Mouse (Mus musculus): ENCODE measurements around the gene Kat2a. TPM values are rescaled to one million over a fixed set of nuclear protein-coding genes. Genes with fewer than 3 reads are reported as not detected.

Gene Kat2a
- polyA plus RNA-seq, 1 experiment from 2014 or later = 66.3 TPM

GRCm38 (mm10) chr11:100719312-100719711 is 7.0 kb upstream of the Kat2a start:
- H3K27me3 ChIP-seq (replicated peaks; ENCODE audit: control insufficient read depth, insufficient read depth, low read length) = no peaks in the 10 kb centered on the region
- peaks cover 33% of the 10 kb centered on the region for H3K36me3 ChIP-seq (ENCODE audit: control insufficient read depth, insufficient read depth, low read length)
- DNase-seq (ENCODE audit: low spot score) (no peak), ATAC-seq (replicated peaks; ENCODE audit: low FRiP score) (no peak)
- H3K9me3 ChIP-seq (ENCODE audit: control insufficient read depth, low read length) = no peaks in the 10 kb centered on the region
- 76% methylated on average over 3 of the region's 3 CpGs for WGBS
- H3K4me2 ChIP-seq = no peak overlapping the region
- H3K9ac ChIP-seq (ENCODE audit: low read depth, low read length) = no peak overlapping the region
- H3K4me3 ChIP-seq (ENCODE audit: low read depth, low read length) = no peak overlapping the region
- H3K27ac ChIP-seq (ENCODE audit: low read depth, low read length) = no peak overlapping the region; the same call in 1 of the 2 replicates
- H3K4me1 ChIP-seq (replicated peaks; ENCODE audit: control insufficient read depth, insufficient read depth, low read length) = peaks cover 47% of the 10 kb centered on the region

- Histone ChIP-seq H3K9ac (ENCODE audit: low read depth, low read length) (no peak overlapping the region), H3K4me3 (ENCODE audit: low read depth, low read length) (no peak overlapping the region), H3K4me2 (no peak overlapping the region), H3K4me1 (replicated peaks; ENCODE audit: control insufficient read depth, insufficient read depth, low read length) (peaks cover 49% of the 10 kb centered on the region), H3K27me3 (replicated peaks; ENCODE audit: control insufficient read depth, insufficient read depth, low read length) (no peaks in the 10 kb centered on the region), H3K36me3 (ENCODE audit: control insufficient read depth, insufficient read depth, low read length) (peaks cover 33% of the 10 kb centered on the region), H3K9me3 (ENCODE audit: control insufficient read depth, low read length) (no peaks in the 10 kb centered on the region), H3K27ac (ENCODE audit: low read depth, low read length) (no peak overlapping the region)
- 85% methylated on average over 4 of the region's 4 CpGs for WGBS
- ATAC-seq (replicated peaks; ENCODE audit: low FRiP score) (no peak), DNase-seq (ENCODE audit: low spot score) (no peak)
Measured at GRCm38 (mm10) chr11:100718866-100719265, 6.6 kb upstream of the Kat2a start.

GRCm38 (mm10) chr11:100718462-100718861 is 6.2 kb upstream of the Kat2a start:
- H3K4me3 ChIP-seq (ENCODE audit: low read depth, low read length) = no peak overlapping the region
- H3K9ac ChIP-seq (ENCODE audit: low read depth, low read length) = no peak overlapping the region
- no peaks in the 10 kb centered on the region for H3K9me3 ChIP-seq (ENCODE audit: control insufficient read depth, low read length)
- 88% methylated on average over 7 of the region's 7 CpGs for WGBS
- H3K4me1 ChIP-seq (replicated peaks; ENCODE audit: control insufficient read depth, insufficient read depth, low read length) = peaks cover 51% of the 10 kb centered on the region
- no peak for DNase-seq (ENCODE audit: low spot score)
- no peak for ATAC-seq (replicated peaks; ENCODE audit: low FRiP score)
- H3K4me2 ChIP-seq = no peak overlapping the region
- H3K27ac ChIP-seq (ENCODE audit: low read depth, low read length) = no peak overlapping the region
- H3K36me3 ChIP-seq (ENCODE audit: control insufficient read depth, insufficient read depth, low read length) = peaks cover 33% of the 10 kb centered on the region
- no peaks in the 10 kb centered on the region for H3K27me3 ChIP-seq (replicated peaks; ENCODE audit: control insufficient read depth, insufficient read depth, low read length)

DNA sequence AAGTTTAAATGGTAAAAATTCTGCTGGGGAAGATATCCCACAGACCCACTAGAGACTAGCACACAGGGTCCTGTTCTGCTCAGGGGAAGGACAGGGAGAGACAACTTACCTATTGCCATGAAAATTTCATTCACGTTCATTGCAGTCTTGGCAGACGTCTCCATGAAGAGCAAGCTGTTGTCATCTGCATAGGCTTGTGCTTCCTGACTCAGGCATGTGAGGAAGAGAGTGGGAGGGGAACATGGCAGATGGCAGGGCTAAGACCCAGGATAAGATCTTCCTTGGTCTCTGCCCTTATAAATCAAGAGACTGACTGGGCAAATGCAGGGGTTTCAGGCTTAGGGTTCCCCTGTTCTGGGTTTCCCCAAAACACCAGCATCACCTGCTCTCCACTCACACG is 4.4 kb upstream of the Kat2a start:
- H3K4me2 ChIP-seq = no peak overlapping the region
- H3K9me3 ChIP-seq (ENCODE audit: control insufficient read depth, low read length) = no peaks in the 10 kb centered on the region
- no peak overlapping the region for H3K9ac ChIP-seq (ENCODE audit: low read depth, low read length)
- no peak overlapping the region for H3K4me3 ChIP-seq (ENCODE audit: low read depth, low read length)
- no peaks in the 10 kb centered on the region for H3K27me3 ChIP-seq (replicated peaks; ENCODE audit: control insufficient read depth, insufficient read depth, low read length)
- H3K4me1 ChIP-seq (replicated peaks; ENCODE audit: control insufficient read depth, insufficient read depth, low read length) = peaks cover 44% of the 10 kb centered on the region
- no peak overlapping the region for H3K27ac ChIP-seq (ENCODE audit: low read depth, low read length)
- 86% methylated on average over 3 of the region's 3 CpGs for WGBS
- no peak for ATAC-seq (replicated peaks; ENCODE audit: low FRiP score)
- H3K36me3 ChIP-seq (ENCODE audit: control insufficient read depth, insufficient read depth, low read length) = peaks cover 33% of the 10 kb centered on the region
- no peak for DNase-seq (ENCODE audit: low spot score)

GRCm38 (mm10) chr11:100714948-100715347 is 2.7 kb upstream of the Kat2a start:
- Histone ChIP-seq H3K9ac (ENCODE audit: low read depth, low read length) (no peak overlapping the region), H3K4me2 (no peak overlapping the region), H3K4me1 (replicated peaks; ENCODE audit: control insufficient read depth, insufficient read depth, low read length) (peaks cover 36% of the 10 kb centered on the region), H3K36me3 (ENCODE audit: control insufficient read depth, insufficient read depth, low read length) (peaks cover 39% of the 10 kb centered on the region), H3K4me3 (ENCODE audit: low read depth, low read length) (no peak overlapping the region), H3K27ac (ENCODE audit: low read depth, low read length) (0 out of 2 replicates have a peak overlapping the region, but pooled peaks have one; percentile 88), H3K9me3 (ENCODE audit: control insufficient read depth, low read length) (no peaks in the 10 kb centered on the region), H3K27me3 (replicated peaks; ENCODE audit: control insufficient read depth, insufficient read depth, low read length) (no peaks in the 10 kb centered on the region)
- no peak for DNase-seq (ENCODE audit: low spot score)
- no peak for ATAC-seq (replicated peaks; ENCODE audit: low FRiP score)
- WGBS = 90% methylated on average over 6 of the region's 6 CpGs

DNA sequence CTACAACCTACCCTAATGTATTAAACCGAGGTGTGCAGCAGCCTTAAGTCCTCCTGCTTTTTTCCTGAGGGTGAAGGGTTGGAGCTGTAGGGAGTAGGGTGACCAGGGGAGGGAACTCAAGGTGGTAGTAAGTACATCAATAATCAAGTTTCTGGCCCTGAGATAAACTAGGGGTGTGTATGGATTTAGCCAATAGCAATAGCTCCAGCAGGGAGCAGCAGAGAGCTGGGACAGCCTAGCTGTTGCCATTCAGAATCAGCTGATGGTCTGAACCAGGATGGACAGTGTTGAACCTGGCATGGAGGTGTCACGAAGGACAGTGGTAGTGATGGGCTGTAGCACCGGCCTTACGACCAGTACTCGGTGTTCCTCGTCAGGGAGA is 2.3 kb upstream of the Kat2a start:
- DNase-seq (ENCODE audit: low spot score) (peak; percentile 70), ATAC-seq (replicated peaks; ENCODE audit: low FRiP score) (peak; percentile 38)
- peak overlapping the region; percentile 95 for H3K4me2 ChIP-seq
- peak overlapping the region; percentile 68 for H3K9ac ChIP-seq (ENCODE audit: low read depth, low read length)
- WGBS = 42% methylated on average over 6 of the region's 6 CpGs
- no peaks in the 10 kb centered on the region for H3K27me3 ChIP-seq (replicated peaks; ENCODE audit: control insufficient read depth, insufficient read depth, low read length)
- peak overlapping the region; percentile 88 for H3K27ac ChIP-seq (ENCODE audit: low read depth, low read length)
- peaks cover 34% of the 10 kb centered on the region for H3K4me1 ChIP-seq (replicated peaks; ENCODE audit: control insufficient read depth, insufficient read depth, low read length)
- peak overlapping the region; percentile 48 for H3K4me3 ChIP-seq (ENCODE audit: low read depth, low read length)
- peaks cover 34% of the 10 kb centered on the region for H3K36me3 ChIP-seq (ENCODE audit: control insufficient read depth, insufficient read depth, low read length)
- H3K9me3 ChIP-seq (ENCODE audit: control insufficient read depth, low read length) = no peaks in the 10 kb centered on the region

GRCm38 (mm10) chr11:100713735-100714533 is 1.7 kb upstream of the Kat2a start, which contains the start of gene Hspb9:
Hspb9 (plus strand) TSS chr11:100713850.
- ATAC-seq (replicated peaks; ENCODE audit: low FRiP score) = peak; percentile 73
- H3K9me3 ChIP-seq (ENCODE audit: control insufficient read depth, low read length) = no peaks in the 10 kb centered on the region
- H3K4me3 ChIP-seq (ENCODE audit: low read depth, low read length) = peak within 1 kb of the TSS; percentile 48
- H3K4me1 ChIP-seq (replicated peaks; ENCODE audit: control insufficient read depth, insufficient read depth, low read length) = peaks cover 33% of the 10 kb centered on the region
- H3K27me3 ChIP-seq (replicated peaks; ENCODE audit: control insufficient read depth, insufficient read depth, low read length) = no peaks in the 10 kb centered on the region
- H3K4me2 ChIP-seq = peak within 1 kb of the TSS; percentile 95
- H3K27ac ChIP-seq (ENCODE audit: low read depth, low read length) = peak within 1 kb of the TSS; percentile 88
- peak; percentile 86 for DNase-seq (ENCODE audit: low spot score)
- H3K36me3 ChIP-seq (ENCODE audit: control insufficient read depth, insufficient read depth, low read length) = peaks cover 36% of the 10 kb centered on the region
- WGBS = 3% methylated on average over 38 of the region's 38 CpGs
- H3K9ac ChIP-seq (ENCODE audit: low read depth, low read length) = peak within 1 kb of the TSS; percentile 98

DNA sequence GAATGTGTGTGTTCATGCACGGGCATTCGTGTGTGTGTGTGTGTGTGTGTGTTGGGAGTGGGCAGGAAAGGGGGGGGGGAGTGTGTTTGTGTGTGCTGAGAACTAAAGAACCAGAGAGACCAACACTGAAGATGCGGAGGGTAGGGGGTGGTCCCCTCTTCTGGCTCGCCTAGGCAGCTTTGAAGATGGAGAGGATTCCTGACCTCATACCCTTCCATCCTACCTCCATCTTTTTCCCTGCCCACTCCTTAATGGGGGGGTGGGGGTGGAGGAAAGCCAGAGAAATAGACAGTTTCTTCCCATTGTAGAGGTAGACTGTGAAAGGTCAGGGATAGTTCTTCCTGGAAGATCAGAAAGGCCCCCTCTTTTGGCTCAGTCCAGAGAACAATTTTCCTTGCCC is 909 bp upstream of the Kat2a start:
- H3K36me3 ChIP-seq (ENCODE audit: control insufficient read depth, insufficient read depth, low read length) = peaks cover 35% of the 10 kb centered on the region
- peak overlapping the region; percentile 68; the same call in 1 of the 2 replicates for H3K9ac ChIP-seq (ENCODE audit: low read depth, low read length)
- H3K4me2 ChIP-seq = peak overlapping the region; percentile 95
- no peak for ATAC-seq (replicated peaks; ENCODE audit: low FRiP score)
- peak overlapping the region; percentile 48; the same call in 1 of the 2 replicates for H3K4me3 ChIP-seq (ENCODE audit: low read depth, low read length)
- H3K4me1 ChIP-seq (replicated peaks; ENCODE audit: control insufficient read depth, insufficient read depth, low read length) = peaks cover 33% of the 10 kb centered on the region
- H3K9me3 ChIP-seq (ENCODE audit: control insufficient read depth, low read length) = no peaks in the 10 kb centered on the region
- peak overlapping the region; percentile 88 for H3K27ac ChIP-seq (ENCODE audit: low read depth, low read length)
- WGBS = 59% methylated on average over 4 of the region's 4 CpGs
- H3K27me3 ChIP-seq (replicated peaks; ENCODE audit: control insufficient read depth, insufficient read depth, low read length) = no peaks in the 10 kb centered on the region
- DNase-seq (ENCODE audit: low spot score) = no peak

DNA sequence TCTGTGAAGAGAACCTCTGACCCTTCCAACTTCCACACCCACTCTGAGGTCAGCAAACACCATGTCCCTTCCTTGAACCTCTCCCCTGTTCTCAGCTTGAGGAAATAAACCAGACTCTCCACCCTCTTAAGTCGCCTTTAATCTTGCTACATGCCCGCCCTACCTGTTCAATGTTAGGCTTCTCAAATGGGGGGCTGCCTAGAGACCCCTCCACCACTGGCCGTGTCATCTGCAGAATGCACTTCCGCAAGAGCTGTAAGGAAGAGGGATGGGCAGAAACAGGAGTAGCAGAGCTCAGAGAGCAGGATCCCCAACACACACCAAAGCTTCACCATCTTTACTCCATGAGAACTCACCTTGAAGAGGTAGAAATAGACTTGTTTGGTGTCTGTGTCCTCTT is 1.3 kb downstream of the Kat2a start:
- Histone ChIP-seq H3K9me3 (ENCODE audit: control insufficient read depth, low read length) (no peaks in the 10 kb centered on the region), H3K27ac (ENCODE audit: low read depth, low read length) (no peak overlapping the region), H3K4me1 (replicated peaks; ENCODE audit: control insufficient read depth, insufficient read depth, low read length) (peaks cover 33% of the 10 kb centered on the region), H3K9ac (ENCODE audit: low read depth, low read length) (peak overlapping the region; percentile 98), H3K27me3 (replicated peaks; ENCODE audit: control insufficient read depth, insufficient read depth, low read length) (no peaks in the 10 kb centered on the region), H3K4me2 (peak overlapping the region; percentile 81), H3K36me3 (ENCODE audit: control insufficient read depth, insufficient read depth, low read length) (peaks cover 44% of the 10 kb centered on the region), H3K4me3 (ENCODE audit: low read depth, low read length) (no peak overlapping the region)
- ATAC-seq (replicated peaks; ENCODE audit: low FRiP score) (no peak), DNase-seq (ENCODE audit: low spot score) (no peak)
- WGBS = 85% methylated on average over 4 of the region's 4 CpGs

Measured in liver, embryonic 11.5 days (tissue).